Mouse (Mus musculus) bone marrow, adult 2 months (tissue): Measurements from ENCODE around the gene Vegfd. TPM values are rescaled to one million over a fixed set of nuclear protein-coding genes. Genes with fewer than 3 reads are reported as not detected.
A peak's percentile ranks its signal among the peaks of the same experiment; 100 is the strongest.

Source experiments
- H3K27ac ChIP-seq: fragments of 200-500 bp; 2 replicates; pipeline ENCODE4 v1.5.1; 2012; ENCODE audit warnings: low read depth, mild to moderate bottlenecking, control low read depth, inconsistent platforms, low read length; ENCODE audit not compliant: control insufficient read depth, poor library complexity, insufficient read depth
- H3K4me1 ChIP-seq: fragments of 200-500 bp; 2 replicates; pipeline ENCODE4 v1.6.1; 2011; ENCODE audit warnings: low read length; ENCODE audit not compliant: control insufficient read depth, insufficient read depth
- H3K4me3 ChIP-seq: fragments of 200-500 bp; replicated peaks from 2 replicates; pipeline ENCODE3; 2011; ENCODE audit warnings: mild to moderate bottlenecking, low read depth, low read length, control low read depth; ENCODE audit not compliant: control insufficient read depth
- CTCF ChIP-seq: fragments of 200-500 bp; IDR thresholded peaks from 2 replicates; pipeline ENCODE4 v1.5.1; 2011; ENCODE audit warnings: low read length, control low read depth; ENCODE audit not compliant: control insufficient read depth, insufficient read depth
- POLR2A ChIP-seq: fragments of 200-500 bp; IDR thresholded peaks from 2 replicates; pipeline ENCODE4 v1.6.1; 2011; ENCODE audit warnings: low read depth, mild to moderate bottlenecking, control low read depth, low read length, borderline replicate concordance; ENCODE audit not compliant: control insufficient read depth
- WGBS: fragments of 180-500 bp; shearing (Covaris S2); methylation state at CpG from one replicate; pipeline ENCODE4 v1.1.7; 2018; 5-methylcytosine and 5-hydroxymethylcytosine counted together
- polyA plus RNA-seq: library from polyadenylated mRNA; stranded (reverse); fragments of >200 nt; gene quantifications from 2 replicates; pipeline ENCODE4 v1.2.4, GENCODE M21; 2011; ENCODE audit warnings: low replicate concordance; ENCODE audit not compliant: missing spikeins, insufficient read depth, insufficient read length

The Vegfd gene
- polyA plus RNA-seq, 1 experiment: 3.9 TPM

GRCm38 (mm10) chrX:164408301-164408927 lies 35.2 kb downstream of the Vegfd start:
- no peak for TF ChIP-seq CTCF
- TF ChIP-seq POLR2A: no peak
- Histone ChIP-seq H3K4me3 (no peak overlapping the region), H3K27ac (no peak overlapping the region), H3K4me1 (no peaks in the 10 kb centered on the region)
- WGBS: 56% methylated on average over 3 of the region's 3 CpGs

- 59% methylated on average over 1 of the region's 1 CpGs for WGBS
- no peak overlapping the region for H3K27ac ChIP-seq
- no peaks in the 10 kb centered on the region for H3K4me1 ChIP-seq
- no peak overlapping the region for H3K4me3 ChIP-seq
- no peak for TF ChIP-seq CTCF
- TF ChIP-seq POLR2A: no peak
These were observed 37.4 kb downstream of the Vegfd start for GRCm38 (mm10) chrX:164410562-164410961.

GRCm38 (mm10) chrX:164416803-164417202 lies 43.6 kb downstream of the Vegfd start:
- WGBS: 59% methylated on average over 2 of the region's 2 CpGs
- no peak for TF ChIP-seq CTCF
- no peak for TF ChIP-seq POLR2A

GRCm38 (mm10) chrX:164418008-164418407 lies 44.8 kb downstream of the Vegfd start:
- Histone ChIP-seq H3K4me1 (no peaks in the 10 kb centered on the region), H3K4me3 (no peak overlapping the region), H3K27ac (no peak overlapping the region)
- TF ChIP-seq CTCF: no peak
- no peak for TF ChIP-seq POLR2A

More at GRCm38 (mm10) chrX:164416803-164417202, 43.6 kb downstream of the Vegfd start:
- no peaks in the 10 kb centered on the region for H3K4me1 ChIP-seq
- H3K4me3 ChIP-seq: no peak overlapping the region
- H3K27ac ChIP-seq: no peak overlapping the region

- 12% methylated on average over 39 of the region's 40 CpGs for WGBS
- Histone ChIP-seq H3K27ac (peak within 1 kb of the TSS; percentile 40), H3K4me3 (peak within 1 kb of the TSS; percentile 71), H3K4me1 (no peaks in the 10 kb centered on the region)
- TF ChIP-seq POLR2A (peak; percentile 75; the same call in 1 of the 2 replicates), CTCF (no peak)
These were observed 46.3 kb downstream of the Vegfd start, which contains the start of gene Piga for GRCm38 (mm10) chrX:164419471-164419939. Gene Piga (plus strand): TSS chrX:164419787.

GRCm38 (mm10) chrX:164419955-164420354 lies 46.8 kb downstream of the Vegfd start:
- TF ChIP-seq POLR2A (no peak), CTCF (no peak)
- 16% methylated on average over 13 of the region's 13 CpGs for WGBS
- Histone ChIP-seq H3K4me1 (no peaks in the 10 kb centered on the region), H3K4me3 (peak overlapping the region; percentile 71), H3K27ac (peak overlapping the region; percentile 40)

- 33% methylated on average over 3 of the region's 3 CpGs for WGBS
- TF ChIP-seq CTCF: no peak
- no peak for TF ChIP-seq POLR2A
- peak overlapping the region; percentile 71 for H3K4me3 ChIP-seq
These were observed 47.3 kb downstream of the Vegfd start for GRCm38 (mm10) chrX:164420518-164420917.

GRCm38 (mm10) chrX:164424821-164425220 lies 51.6 kb downstream of the Vegfd start:
- Histone ChIP-seq H3K4me3 (no peak overlapping the region), H3K27ac (no peak overlapping the region), H3K4me1 (no peaks in the 10 kb centered on the region)
- TF ChIP-seq CTCF (no peak), POLR2A (no peak)
- WGBS: 58% methylated on average over 1 of the region's 1 CpGs

More at GRCm38 (mm10) chrX:164420518-164420917, 47.3 kb downstream of the Vegfd start:
- Histone ChIP-seq H3K27ac (no peak overlapping the region), H3K4me1 (no peaks in the 10 kb centered on the region)

- 21% methylated on average over 4 of the region's 4 CpGs for WGBS
- peaks cover 2% of the 10 kb centered on the region; the same call in 1 of the 2 replicates for H3K4me1 ChIP-seq
- no peak for TF ChIP-seq POLR2A
- TF ChIP-seq CTCF: no peak
- H3K4me3 ChIP-seq: no peak overlapping the region
- H3K27ac ChIP-seq: no peak overlapping the region
These were observed 54.1 kb downstream of the Vegfd start for GRCm38 (mm10) chrX:164427295-164427694.
